Mouse (Mus musculus) left cerebral cortex, adult 8-10 months (tissue): ENCODE measurements around the gene Cd300c2. TPM values are rescaled to one million over a fixed set of nuclear protein-coding genes. Genes with fewer than 3 reads are reported as not detected.
"Not testable (repeated sequence)": the region's sequence is repeated elsewhere in the genome, so short reads cannot be mapped to it uniquely, and the experiment has no call there.

Source experiments
- DNase-seq, 2 experiments: peaks; one replicate each; pipeline ENCODE4 v3.0.0; 2022; ENCODE audit warnings: low spot score in 2 of 2
- total RNA-seq, 4 experiments: library from RNA; stranded (reverse); gene quantifications; 2 replicates each; pipeline ENCODE4 v1.2.4; 2022

The Cd300c2 gene
- total RNA-seq = 10 to 100 TPM in 2 of 4 experiments, 1 to 10 TPM in 2; 3.7 to 15.1 (median 8.1) TPM

- DNase-seq = no peak
These were observed at the start of gene Cd300c2 for GRCm38 (mm10) chr11:115001474-115002040. Cd300c2 (minus strand) TSS chr11:115001880.

- no peak for DNase-seq
These were observed 47.7 kb upstream of the Cd300c2 start for GRCm38 (mm10) chr11:115049282-115049895.

- DNase-seq = no peak
These were observed 46.6 kb upstream of the Cd300c2 start, which contains the start of gene Cd300ld3 for GRCm38 (mm10) chr11:115048259-115048658. Cd300ld3 (minus strand) TSS chr11:115048409.

GRCm38 (mm10) chr11:115037669-115038068, 36.0 kb upstream of the Cd300c2 start, which contains the start of gene Cd300ld5:
Cd300ld5 (minus strand) TSS chr11:115037769.
- not testable (repeated sequence) for DNase-seq

GRCm38 (mm10) chr11:115026912-115027311, 25.2 kb upstream of the Cd300c2 start, which contains the start of gene Cd300ld4:
Cd300ld4 (minus strand) TSS chr11:115027012.
- not testable (repeated sequence) for DNase-seq

GRCm38 (mm10) chr11:115016093-115016492, 14.4 kb upstream of the Cd300c2 start, which contains the start of gene Cd300ld2:
Cd300ld2 (minus strand) TSS chr11:115016193.
- not testable (repeated sequence) for DNase-seq

GRCm38 (mm10) chr11:115004070-115004469, 2.4 kb upstream of the Cd300c2 start:
- no peak for DNase-seq

- no peak for DNase-seq
These were observed 11.9 kb downstream of the Cd300c2 start, which contains the start of gene Cd300ld for GRCm38 (mm10) chr11:114989793-114990192. Cd300ld (minus strand) TSS chr11:114989922.

GRCm38 (mm10) chr11:114981866-114982265, 19.8 kb downstream of the Cd300c2 start:
- peak in 1 of 2 experiments; percentile 19 for DNase-seq

- no peak for DNase-seq
These were observed 29.0 kb downstream of the Cd300c2 start for GRCm38 (mm10) chr11:114972726-114973125.

GRCm38 (mm10) chr11:114968752-114969207, 32.9 kb downstream of the Cd300c2 start, which contains the start of gene Cd300c:
Cd300c (minus strand) TSS chr11:114969157.
- DNase-seq = no peak

GRCm38 (mm10) chr11:114965182-114965828, 36.4 kb downstream of the Cd300c2 start:
- DNase-seq = no peak

GRCm38 (mm10) chr11:114960369-114960768, 41.3 kb downstream of the Cd300c2 start:
- DNase-seq = no peak

Other genes with a start within 250 kb of the Cd300c2 start
- gene Kif19a, start 236.5 kb downstream of the Cd300c2 start, total RNA-seq = 1 to 10 TPM; 2.4 to 3.4 (median 3.1) TPM
- gene Btbd17, start 205.9 kb downstream of the Cd300c2 start, total RNA-seq = 10 to 100 TPM; 21.5 to 28.4 (median 23.1) TPM
- not detected for gene Gpr142, start 203.0 kb downstream of the Cd300c2 start, total RNA-seq
- gene Gprc5c, start 150.7 kb downstream of the Cd300c2 start, total RNA-seq = 1 to 10 TPM; 4.6 to 5.6 (median 5.4) TPM
- gene Cd300a, start 111.8 kb downstream of the Cd300c2 start, total RNA-seq = under 1 TPM; 0.40 to 0.87 (median 0.73) TPM
- not detected for gene Cd300lb, start 67.5 kb downstream of the Cd300c2 start, total RNA-seq
- gene Cd300c, start 32.7 kb downstream of the Cd300c2 start, total RNA-seq = not detected
- under 1 TPM in 2 of 4 experiments, not detected in 2; 0.21 to 0.46 TPM for gene Cd300ld, start 12.0 kb downstream of the Cd300c2 start, total RNA-seq
- gene Cd300ld2, start 14.3 kb upstream of the Cd300c2 start, total RNA-seq = not detected
- gene Cd300ld4, start 25.1 kb upstream of the Cd300c2 start, total RNA-seq = 1 to 10 TPM in 2 of 4 experiments, under 1 TPM in 1, not detected in 1; 0.46 to 1.6 (median 1.1) TPM
- gene Cd300ld5, start 35.9 kb upstream of the Cd300c2 start, total RNA-seq = 1 to 10 TPM; 1.1 to 2.3 (median 1.2) TPM
- gene Cd300ld3, start 46.5 kb upstream of the Cd300c2 start, total RNA-seq = 1 to 10 TPM in 2 of 4 experiments, not detected in 2; 1.3 to 2.8 TPM
- under 1 TPM; 0.16 to 0.74 (median 0.44) TPM for gene Cd300e, start 60.3 kb upstream of the Cd300c2 start, total RNA-seq
- gene Rab37, start 89.6 kb upstream of the Cd300c2 start, total RNA-seq = 1 to 10 TPM; 3.3 to 6.1 (median 4.8) TPM
- 1 to 10 TPM in 2 of 4 experiments, under 1 TPM in 2; 0.30 to 2.6 (median 0.83) TPM for gene Cd300lf, start 132.1 kb upstream of the Cd300c2 start, total RNA-seq
- gene Slc9a3r1, start 161.5 kb upstream of the Cd300c2 start, total RNA-seq = 10 to 100 TPM; 63.4 to 73.8 (median 67.8) TPM
- 10 to 100 TPM; 14.0 to 24.5 (median 16.9) TPM for gene Tmem104, start 185.6 kb upstream of the Cd300c2 start, total RNA-seq
- gene Nat9, start 186.0 kb upstream of the Cd300c2 start, total RNA-seq = 10 to 100 TPM; 27.0 to 33.4 (median 29.6) TPM